Mouse (Mus musculus) cortical plate, adult 2 months (tissue): Measurements from ENCODE around the gene Smarce1. TPM values are rescaled to one million over a fixed set of nuclear protein-coding genes. Genes with fewer than 3 reads are reported as not detected.

Experiments
- H3K27ac ChIP-seq: fragments of 200-500 bp; 2 replicates; pipeline ENCODE4 v1.5.1; 2012; ENCODE audit warnings: low read length, control low read depth, inconsistent platforms; ENCODE audit not compliant: insufficient read depth
- H3K4me1 ChIP-seq: fragments of 200-500 bp; 2 replicates; pipeline ENCODE4 v1.6.1; 2011; ENCODE audit warnings: low read length; ENCODE audit not compliant: control insufficient read depth, insufficient read depth
- H3K4me3 ChIP-seq: fragments of 200-500 bp; 2 replicates; pipeline ENCODE4 v1.5.1; 2011; ENCODE audit warnings: mild to moderate bottlenecking, low read length, control low read depth; ENCODE audit not compliant: insufficient read depth
- CTCF ChIP-seq: fragments of 200-500 bp; IDR thresholded peaks from 2 replicates; pipeline ENCODE4 v1.5.1; 2011; ENCODE audit warnings: mild to moderate bottlenecking, control low read depth, low read length; ENCODE audit not compliant: insufficient read depth; ENCODE audit errors: extremely low read depth
- POLR2A ChIP-seq: fragments of 200-500 bp; IDR thresholded peaks from 2 replicates; pipeline ENCODE4 v1.6.1; 2011; ENCODE audit warnings: mild to moderate bottlenecking, low read length, control low read depth; ENCODE audit not compliant: insufficient read depth; ENCODE audit errors: extremely low read depth
- polyA plus RNA-seq: library from polyadenylated mRNA; depleted of rRNA; stranded (reverse); fragments of >200 nt; gene quantifications from 2 replicates; pipeline ENCODE4 v1.2.3, GENCODE M21; 2012; rRNA removed

The Smarce1 gene
- polyA plus RNA-seq, 1 experiment = 60.6 TPM

DNA sequence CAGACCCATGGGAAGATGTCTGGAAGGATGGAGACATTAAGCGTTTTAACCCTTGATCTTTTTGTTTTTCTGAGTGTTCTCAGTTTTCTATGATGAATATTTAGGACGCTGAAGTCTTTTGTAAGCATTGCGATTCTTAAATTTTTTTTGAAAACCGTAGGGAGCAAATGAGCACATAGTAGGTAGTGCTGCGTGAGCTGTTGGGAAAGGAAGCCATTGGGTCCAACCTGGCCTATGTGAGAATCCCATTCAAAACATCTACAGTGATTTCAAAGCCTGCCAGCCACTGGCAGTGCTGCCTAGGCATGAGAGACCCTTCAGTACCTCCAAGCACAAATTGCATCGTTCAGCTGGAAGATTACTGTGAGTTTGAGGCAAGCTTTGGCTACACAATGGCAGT lies 60.8 kb downstream of the Smarce1 start:
- TF ChIP-seq POLR2A (no peak), CTCF (no peak)

DNA sequence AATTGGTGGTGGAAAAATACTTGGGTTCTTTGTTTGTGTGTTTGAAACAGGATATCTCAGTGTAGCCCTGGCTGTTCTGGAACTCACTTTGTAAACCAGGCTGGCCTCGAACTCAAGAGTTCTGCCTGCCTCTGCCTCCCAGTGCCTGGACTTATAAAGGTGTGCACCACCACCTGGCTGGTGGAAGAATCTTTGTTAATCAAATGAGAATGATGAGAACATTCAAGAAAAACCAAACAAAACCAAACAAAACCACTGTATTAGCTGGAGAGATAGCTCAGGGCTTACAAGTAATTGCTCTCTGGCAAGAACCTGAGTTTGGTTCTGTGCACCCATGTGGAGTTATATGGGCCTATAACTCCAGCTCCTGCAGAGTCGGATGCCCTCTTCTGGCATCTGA lies 61.4 kb downstream of the Smarce1 start:
- H3K27ac ChIP-seq = no peak overlapping the region
- TF ChIP-seq CTCF = no peak
- no peaks in the 10 kb centered on the region for H3K4me1 ChIP-seq
- no peak overlapping the region for H3K4me3 ChIP-seq

More for the DNA sequence above, 60.8 kb downstream of the Smarce1 start:
- H3K4me1 ChIP-seq = no peaks in the 10 kb centered on the region
- no peak overlapping the region for H3K27ac ChIP-seq
- H3K4me3 ChIP-seq = no peak overlapping the region

DNA sequence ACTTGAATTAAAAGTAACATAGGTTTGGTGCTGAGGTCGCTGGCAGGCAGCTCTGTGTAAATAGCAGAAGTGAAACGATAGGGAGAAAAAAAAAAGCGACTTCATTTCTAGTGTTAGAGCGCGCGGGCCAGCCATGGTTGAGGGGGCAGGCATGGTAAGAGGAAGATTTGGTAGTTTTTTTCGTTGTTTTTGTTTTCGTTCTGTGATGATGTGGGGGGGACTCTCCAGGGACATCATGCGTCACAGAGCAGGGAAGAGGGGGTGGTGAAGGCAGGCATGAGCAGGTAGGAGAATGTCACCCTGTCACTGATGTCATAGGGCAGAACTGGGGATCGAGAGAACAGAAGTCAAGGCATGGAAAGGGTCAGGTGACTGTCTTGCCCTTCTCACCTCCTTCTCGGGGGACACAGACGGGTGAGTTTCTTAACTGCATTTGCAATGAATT lies 62.8 kb downstream of the Smarce1 start:
- H3K4me3 ChIP-seq = no peak overlapping the region; the same call in 1 of the 2 replicates
- TF ChIP-seq CTCF (no peak), POLR2A (no peak)
- no peak overlapping the region for H3K27ac ChIP-seq
- no peaks in the 10 kb centered on the region for H3K4me1 ChIP-seq

DNA sequence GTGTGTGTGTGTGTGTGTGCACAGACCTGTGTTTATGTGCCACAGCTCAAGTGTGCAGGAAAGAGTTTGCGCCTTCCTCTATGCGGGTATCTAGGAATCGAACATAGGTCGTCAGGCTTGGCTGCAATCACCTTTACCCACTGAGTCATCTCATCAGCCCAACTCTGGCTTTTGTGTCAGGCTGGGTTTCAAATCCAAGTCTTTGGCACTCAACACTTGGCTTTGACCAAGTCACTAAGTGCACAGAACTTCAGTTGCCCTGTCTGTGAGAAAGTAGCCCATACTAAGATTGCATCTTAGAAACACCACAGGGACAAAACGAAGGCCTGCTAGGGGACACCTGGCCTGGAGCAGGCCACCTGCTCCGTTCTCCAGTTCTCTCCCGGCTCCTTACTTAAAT lies 63.2 kb downstream of the Smarce1 start:
- no peak for TF ChIP-seq POLR2A
- no peak for TF ChIP-seq CTCF
- Histone ChIP-seq H3K4me1 (no peaks in the 10 kb centered on the region), H3K27ac (no peak overlapping the region), H3K4me3 (no peak overlapping the region)

DNA sequence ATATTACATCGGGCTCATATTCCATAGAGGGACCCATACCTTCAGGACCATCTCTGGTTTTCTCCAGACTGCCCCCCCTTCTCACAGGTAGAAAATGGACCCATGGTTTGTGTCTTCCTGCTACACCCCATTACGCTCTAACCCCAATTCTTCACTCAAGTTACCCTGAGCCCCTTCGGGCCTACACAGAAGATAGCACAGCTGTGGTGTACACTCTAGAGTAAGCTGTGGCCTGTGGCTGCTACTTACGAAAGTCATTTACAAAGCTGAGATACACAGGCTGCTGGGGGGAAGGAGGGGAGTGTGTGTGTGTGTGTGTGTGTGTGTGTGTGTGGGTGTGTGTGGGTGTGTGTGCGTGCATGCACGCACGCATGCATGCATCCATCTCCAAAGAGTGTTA lies 64.6 kb downstream of the Smarce1 start:
- no peak for TF ChIP-seq CTCF
- no peak for TF ChIP-seq POLR2A
- Histone ChIP-seq H3K4me3 (no peak overlapping the region), H3K4me1 (no peaks in the 10 kb centered on the region), H3K27ac (no peak overlapping the region)

DNA sequence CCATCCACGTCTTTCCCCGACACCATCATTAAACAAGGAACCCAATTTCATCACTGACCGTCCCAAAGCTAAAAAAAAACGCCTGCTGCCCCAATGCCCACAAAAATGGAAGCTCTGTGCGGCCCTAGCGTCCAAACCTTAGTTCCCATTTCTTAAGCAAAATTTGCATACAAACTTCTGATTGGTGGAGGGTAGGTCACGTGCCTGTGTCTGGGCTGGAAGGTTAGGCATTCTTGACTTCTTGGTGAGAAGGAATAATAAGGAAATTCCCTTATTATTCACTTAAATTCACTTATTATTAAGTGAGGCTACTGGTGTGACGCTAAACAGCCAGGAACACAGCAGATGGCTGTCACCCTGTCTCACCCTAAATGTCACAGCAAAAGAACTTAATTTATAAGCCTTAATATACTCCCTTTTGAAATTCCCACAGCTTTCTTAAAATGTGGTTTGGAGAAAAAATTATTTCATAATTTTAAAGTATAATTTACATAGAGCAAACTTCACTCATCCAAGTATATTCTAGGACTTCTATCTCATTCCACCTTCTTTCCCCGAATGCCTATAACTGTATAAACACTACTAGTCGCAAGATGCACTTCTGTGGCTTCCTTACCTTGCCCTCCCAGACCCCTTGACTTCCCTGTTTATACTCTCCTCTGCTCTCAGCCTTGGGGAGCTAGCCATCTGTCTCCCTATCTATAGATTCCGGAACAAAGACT lies 65.6 kb downstream of the Smarce1 start:
- H3K4me3 ChIP-seq = no peak overlapping the region
- no peak overlapping the region for H3K27ac ChIP-seq
- no peak for TF ChIP-seq POLR2A
- TF ChIP-seq CTCF = no peak

DNA sequence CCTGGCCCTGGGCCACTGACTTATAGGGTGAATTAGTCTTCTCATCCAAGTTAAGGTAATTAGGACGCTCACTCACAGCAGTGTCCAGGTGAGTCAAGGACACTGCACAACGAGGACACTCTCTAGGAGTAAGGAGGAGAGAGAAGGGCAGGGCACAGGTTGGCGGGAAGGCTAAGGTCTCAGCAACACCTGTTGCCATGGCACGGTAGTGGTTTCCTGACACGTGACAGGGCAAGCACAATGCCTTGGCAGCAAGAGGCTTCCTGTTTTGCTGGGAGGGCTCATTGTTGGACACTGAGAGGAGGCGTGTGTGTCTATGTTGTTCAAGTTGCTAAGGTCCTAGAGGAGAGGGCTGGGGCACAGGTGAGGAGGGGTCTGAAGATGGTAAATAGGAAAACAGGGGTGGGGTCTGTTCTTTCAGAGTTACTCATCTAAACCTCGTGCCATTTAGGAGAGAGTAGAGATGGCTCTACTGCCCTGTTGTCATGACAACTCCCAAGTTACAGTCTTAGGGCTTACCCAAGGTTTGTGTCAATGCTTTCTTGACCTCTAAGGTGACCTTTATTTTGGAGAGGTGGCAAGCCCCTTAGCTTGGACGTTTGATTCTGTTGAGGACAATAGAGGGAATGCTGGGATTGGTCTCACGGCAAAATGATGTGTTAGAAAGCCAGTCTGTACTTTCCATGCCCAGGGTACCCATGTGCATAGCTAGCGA lies 67.7 kb downstream of the Smarce1 start:
- TF ChIP-seq POLR2A (no peak), CTCF (no peak)
- no peak overlapping the region for H3K4me3 ChIP-seq
- H3K27ac ChIP-seq = no peak overlapping the region
- no peaks in the 10 kb centered on the region for H3K4me1 ChIP-seq

More for the DNA sequence above, 65.6 kb downstream of the Smarce1 start:
- H3K4me1 ChIP-seq = no peaks in the 10 kb centered on the region

DNA sequence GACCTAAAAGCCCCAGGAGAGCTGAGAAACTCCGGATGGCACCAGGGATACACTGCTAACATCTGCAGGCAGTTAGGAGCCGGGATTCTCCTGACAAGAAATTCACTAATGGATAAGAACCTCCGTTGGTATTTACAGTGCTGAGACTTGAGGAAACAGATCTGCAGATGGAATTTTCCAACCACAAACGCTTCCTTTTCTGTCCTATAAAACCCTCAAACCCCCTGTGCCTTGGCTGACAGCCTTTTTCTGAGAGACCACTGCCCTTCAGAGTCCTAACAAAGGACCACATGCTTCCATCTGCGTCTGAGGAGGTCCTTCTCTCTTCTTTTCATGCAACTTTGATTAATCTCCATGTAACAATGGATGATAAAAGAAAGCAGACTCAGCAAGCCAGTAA lies 69.2 kb downstream of the Smarce1 start:
- Histone ChIP-seq H3K27ac (no peak overlapping the region), H3K4me3 (no peak overlapping the region), H3K4me1 (no peaks in the 10 kb centered on the region)
- TF ChIP-seq POLR2A (no peak), CTCF (no peak)

DNA sequence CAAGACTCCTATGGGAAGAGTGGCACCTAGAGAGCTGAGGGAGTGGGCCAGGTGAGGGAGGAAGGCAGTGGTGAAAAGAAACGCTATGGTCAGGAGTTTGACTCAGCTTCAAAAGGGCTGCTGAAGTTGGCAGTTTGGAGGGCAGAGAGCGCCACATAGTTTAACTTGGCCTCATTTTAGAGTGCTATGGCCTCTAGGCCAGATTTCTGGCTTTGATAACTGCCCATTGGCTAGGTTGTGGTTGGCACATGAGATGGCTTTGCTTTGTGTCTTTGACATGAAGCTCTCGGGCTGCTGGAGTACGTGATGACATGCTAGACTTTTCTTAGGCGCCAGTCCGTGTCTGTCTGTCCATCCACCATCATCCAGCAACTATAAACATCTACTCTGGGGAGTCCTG lies 70.6 kb downstream of the Smarce1 start:
- Histone ChIP-seq H3K27ac (no peak overlapping the region), H3K4me3 (no peak overlapping the region), H3K4me1 (no peaks in the 10 kb centered on the region)
- no peak for TF ChIP-seq CTCF
- no peak for TF ChIP-seq POLR2A

Other genes starting within 250 kb of the Smarce1 start
- gene Gjd3, start 248.0 kb downstream of the Smarce1 start, polyA plus RNA-seq = 3.4 and 3.5 TPM in 2 replicates
- gene Top2a, start 206.8 kb downstream of the Smarce1 start, polyA plus RNA-seq = 0.93 and 1.8 TPM in 2 replicates
- gene Igfbp4, start 189.8 kb downstream of the Smarce1 start, polyA plus RNA-seq = 106 and 120 TPM in 2 replicates
- gene Tns4, start 141.7 kb downstream of the Smarce1 start, polyA plus RNA-seq = 0.17 and 0.25 TPM in 2 replicates
- 0.15 and 0.19 TPM in 2 replicates for gene Ccr7, start 75.9 kb downstream of the Smarce1 start, polyA plus RNA-seq
- 25.1 and 27.0 TPM in 2 replicates for gene Krt222, start 13.1 kb upstream of the Smarce1 start, polyA plus RNA-seq
- not detected in 2 replicates for gene Krt24, start 54.2 kb upstream of the Smarce1 start, polyA plus RNA-seq
- 0.04 TPM in 1 of 2 replicates, not detected in the other for gene Krt25, start 91.9 kb upstream of the Smarce1 start, polyA plus RNA-seq
- gene Krt26, start 106.9 kb upstream of the Smarce1 start, polyA plus RNA-seq = 0.04 TPM in 1 of 2 replicates, not detected in the other
- not detected in 2 replicates for gene Krt27, start 120.1 kb upstream of the Smarce1 start, polyA plus RNA-seq
- gene Krt28, start 143.9 kb upstream of the Smarce1 start, polyA plus RNA-seq = 0.15 and 0.25 TPM in 2 replicates
- 10.5 and 12.9 TPM in 2 replicates for gene Krt10, start 158.3 kb upstream of the Smarce1 start, polyA plus RNA-seq
- 16.4 and 16.9 TPM in 2 replicates for gene Krt12, start 191.2 kb upstream of the Smarce1 start, polyA plus RNA-seq
- gene Krt20, start 207.1 kb upstream of the Smarce1 start, polyA plus RNA-seq = 0.06 and 0.13 TPM in 2 replicates